Mouse (Mus musculus) c-Kit-positive CD71-positive TER-119-positive erythroid progenitor cells, embryonic 14.5 days (primary cell): ENCODE measurements around the gene Ulk4.
A peak's percentile ranks its signal among the peaks of the same experiment; 100 is the strongest.

ENCODE experiments used
- DNase-seq: peaks from one replicate; pipeline ENCODE4 v3.0.0-alpha.2; 2013; ENCODE audit warnings: low spot score

The Ulk4 gene

DNA sequence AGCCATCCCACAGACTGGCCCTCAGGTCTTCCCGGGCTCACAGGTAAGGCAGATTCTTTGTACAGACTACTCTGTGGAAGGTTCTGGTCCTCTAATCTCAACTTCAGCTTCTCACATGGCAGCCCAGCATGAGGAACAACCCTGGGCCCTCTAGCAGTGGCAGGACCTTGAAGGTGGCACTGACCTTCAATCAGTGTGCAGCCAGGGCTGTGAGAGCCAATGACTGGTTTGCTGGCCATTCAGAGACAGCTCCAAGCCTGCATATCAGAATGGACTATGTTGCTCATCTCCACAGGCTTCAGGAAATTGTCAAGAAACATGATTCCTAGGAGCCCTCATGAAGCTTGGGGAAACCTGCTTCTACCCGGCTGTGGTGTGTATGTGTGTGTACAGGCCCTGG is 302.8 kb downstream of the Ulk4 start:
- DNase-seq = no peak

DNA sequence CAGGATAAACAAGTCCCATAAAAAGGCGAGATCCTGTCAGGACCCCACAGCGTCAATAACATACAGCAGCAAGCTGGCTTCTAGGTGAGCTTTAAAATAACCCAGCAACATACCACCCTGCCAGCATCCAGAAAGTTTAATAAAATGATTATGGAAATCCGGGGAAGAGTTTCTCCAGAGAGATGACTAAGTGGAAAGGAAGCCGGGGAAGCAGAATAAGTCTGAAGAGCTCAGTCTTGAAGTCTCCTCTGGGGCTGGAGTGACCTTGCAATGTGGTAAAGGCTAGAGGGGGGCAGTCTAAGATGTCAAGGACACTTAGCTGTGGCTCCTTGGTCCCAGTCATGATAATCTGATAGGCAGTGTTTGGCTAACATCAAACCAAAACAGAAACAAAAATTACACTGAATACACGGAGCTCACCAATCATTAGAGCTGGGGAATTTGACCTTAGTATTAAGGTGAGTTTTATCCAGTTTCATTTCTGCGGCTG is 303.9 kb downstream of the Ulk4 start:
- no peak for DNase-seq

DNA sequence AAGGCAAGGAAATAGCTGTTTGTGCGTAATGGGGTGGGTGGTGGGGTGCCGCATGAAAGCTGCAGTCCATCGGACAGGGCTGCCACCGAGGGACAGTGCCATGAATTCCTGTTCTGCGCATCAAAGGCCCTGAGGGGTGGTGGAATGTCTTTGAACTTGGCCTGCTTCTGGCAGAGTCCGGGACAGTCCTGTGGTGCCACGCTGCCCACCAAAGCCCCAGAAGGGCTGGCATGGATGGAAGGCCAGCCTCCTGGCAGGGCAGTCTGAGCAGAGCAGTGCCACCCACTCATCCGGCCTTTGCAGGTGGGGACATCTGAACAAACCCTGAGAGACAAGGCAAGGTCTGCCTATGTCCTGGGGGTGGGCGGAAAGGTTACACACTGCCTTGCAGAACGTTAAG is 312.0 kb downstream of the Ulk4 start:
- DNase-seq = no peak

DNA sequence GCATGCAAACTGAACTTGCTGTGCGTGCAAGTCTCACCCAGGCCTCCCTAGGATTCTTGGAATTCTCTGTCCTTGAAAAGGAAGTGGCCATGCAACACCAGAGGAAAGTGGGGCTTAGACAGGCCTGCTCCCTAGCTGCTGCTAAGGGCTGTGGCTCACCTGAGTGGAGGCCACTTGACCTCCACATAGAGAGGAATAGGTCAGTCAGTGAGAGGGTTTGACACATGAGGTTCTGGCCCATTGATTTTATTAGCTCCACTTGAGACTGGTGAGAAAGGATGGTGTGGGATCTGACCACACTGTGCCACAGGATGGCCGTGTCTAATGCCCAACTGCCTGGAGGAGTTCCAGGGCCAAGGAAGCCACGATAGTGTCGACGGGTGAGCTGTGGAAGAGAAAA is 312.8 kb downstream of the Ulk4 start:
- DNase-seq = no peak

DNA sequence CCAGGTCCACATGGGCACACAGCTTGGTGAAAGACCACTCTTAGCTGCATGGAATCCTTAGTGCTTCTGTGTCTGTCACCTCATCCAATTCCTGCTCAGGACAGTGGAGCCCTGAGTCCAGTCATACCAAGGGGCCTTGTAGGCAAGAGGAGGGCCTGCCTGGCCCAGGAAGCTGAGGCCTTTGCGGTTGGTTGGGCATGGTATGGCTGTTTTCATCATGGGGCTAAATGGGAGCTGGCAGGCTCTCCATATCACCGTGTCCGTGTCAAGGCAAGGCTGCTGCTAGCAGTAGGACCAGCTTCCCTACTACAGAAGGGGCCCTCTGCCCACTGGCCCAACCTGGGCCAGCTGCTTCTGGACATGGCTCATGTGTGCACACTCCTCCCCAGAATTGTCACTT is 313.3 kb downstream of the Ulk4 start:
- no peak for DNase-seq

DNA sequence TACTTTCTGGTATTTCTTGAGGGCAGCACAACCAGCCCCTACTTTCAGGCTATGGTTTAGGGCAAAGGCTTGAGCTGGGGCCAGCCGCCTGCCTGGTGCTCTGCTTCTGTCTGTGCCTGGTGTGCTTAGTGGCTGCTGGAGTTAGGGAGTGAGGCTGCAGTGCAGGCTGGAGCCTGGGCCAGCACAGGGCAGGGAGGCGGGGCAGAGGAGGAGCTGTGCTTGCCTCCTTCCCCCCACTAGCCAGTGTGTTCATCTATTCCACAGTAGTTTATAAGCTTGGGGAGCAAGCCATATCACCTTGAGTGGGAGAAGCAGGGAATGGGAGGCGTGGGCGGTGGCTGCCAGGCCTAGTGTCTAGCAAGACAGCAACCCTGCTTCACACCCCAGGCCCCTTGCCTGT is 313.9 kb downstream of the Ulk4 start:
- DNase-seq = no peak

DNA sequence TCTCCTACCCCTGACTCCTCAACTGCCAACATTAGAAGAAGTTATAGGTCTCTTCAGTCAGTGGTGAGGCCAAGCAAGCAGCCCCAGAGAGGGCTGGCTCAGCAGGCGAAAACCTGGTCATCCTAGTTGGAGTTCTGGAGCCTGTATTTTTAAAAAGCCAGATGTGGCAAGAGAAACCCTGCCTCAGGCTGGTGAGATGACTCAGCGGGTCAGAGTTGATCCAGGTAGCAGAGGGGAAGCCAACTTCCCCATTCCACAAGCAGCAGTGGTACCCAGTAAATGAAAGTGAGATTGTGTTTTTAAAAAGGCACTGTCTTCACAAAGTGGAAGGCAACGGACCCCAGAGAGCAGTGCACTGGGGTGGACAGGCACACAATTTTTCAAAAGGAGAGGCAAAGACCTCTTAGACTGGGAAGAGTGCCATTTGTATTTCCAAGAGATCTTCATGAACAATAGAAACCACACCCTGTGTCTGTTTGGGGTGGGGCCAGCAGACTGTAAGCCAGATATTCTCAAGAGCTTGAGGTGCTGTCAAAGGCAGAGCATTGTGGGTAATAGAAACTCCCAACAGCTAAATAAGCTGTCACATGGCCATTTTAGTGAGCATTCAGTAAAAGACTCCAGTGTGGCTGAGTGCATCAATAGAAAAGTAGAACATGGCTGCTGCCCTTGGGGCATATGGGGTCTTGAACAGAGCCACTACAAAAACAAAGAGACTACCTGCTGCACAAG is 314.9 kb downstream of the Ulk4 start:
- peak; percentile 25 for DNase-seq

DNA sequence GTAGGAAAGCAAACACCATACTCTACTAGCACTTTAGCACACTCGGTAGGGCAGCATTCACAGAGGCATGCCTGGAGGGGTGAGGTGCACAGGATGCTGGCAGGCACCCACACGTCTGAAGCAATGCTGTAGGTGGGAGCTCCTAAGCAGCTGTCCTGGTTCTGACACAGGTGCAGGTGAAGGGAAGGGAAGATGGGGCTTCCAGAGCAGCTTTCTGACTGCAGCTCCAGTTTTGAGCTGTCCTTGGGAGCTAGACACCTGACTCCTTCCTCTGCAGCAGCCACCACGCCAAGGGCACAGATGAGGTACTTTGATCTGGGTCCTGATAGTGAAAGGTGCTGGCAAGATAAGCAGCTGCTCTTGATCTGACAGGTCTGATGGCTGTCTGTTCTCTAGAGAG is 315.5 kb downstream of the Ulk4 start:
- DNase-seq = no peak

DNA sequence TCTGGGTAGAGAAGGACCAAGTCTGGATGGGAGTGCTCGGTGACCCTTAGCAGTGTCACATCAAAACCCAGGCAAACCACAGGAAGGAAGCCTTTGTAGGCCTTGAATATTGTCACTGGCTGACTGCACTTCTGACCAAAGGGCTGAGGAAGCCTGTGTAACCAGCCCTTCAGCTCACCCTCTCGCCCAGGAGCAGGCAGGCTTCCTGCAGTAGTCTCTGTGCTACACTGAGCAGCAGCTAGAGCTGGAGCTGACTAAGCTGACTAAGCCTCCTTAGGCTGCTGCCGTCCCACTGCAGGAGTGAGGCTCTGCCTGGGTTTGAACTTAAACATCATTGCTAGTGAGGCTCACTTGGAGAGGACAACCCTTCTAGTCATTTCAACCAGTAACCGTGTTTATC is 316.4 kb downstream of the Ulk4 start:
- no peak for DNase-seq

DNA sequence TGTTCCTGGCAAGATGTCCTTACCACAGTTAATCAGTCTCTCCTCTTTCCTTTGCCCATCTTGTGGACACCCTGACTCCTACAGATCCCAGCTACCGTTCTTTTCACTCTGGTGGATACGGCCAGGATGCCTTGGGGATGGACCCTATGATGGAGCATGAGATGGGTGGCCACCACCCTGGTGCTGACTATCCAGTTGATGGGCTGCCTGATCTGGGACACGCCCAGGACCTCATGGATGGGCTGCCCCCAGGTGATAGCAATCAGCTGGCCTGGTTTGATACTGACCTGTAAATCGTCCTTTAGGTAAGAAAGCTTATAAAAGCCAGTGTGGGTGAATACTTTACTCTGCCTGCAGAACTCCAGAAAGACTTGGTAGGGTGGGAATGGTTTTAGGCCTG is 317.8 kb downstream of the Ulk4 start:
- no peak for DNase-seq

DNA sequence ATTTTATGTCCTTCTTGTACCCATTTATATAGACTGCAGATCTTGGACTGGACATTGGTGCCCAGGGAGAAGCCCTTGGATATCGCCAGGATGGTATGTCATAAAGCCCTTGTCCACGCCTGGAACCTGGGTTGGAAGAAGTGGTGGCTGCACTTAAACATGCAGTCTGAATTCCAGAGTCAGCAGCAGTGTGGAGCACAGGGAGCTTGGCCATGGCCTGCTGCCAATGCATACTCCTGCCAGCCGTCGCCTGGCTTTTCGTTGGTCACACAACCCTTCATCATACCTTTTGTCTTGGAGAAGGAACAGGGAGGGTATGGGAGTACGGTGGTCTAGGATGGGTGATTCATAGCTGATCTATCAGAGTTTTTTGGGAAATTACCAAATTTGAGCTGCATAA is 318.4 kb downstream of the Ulk4 start:
- DNase-seq = no peak

DNA sequence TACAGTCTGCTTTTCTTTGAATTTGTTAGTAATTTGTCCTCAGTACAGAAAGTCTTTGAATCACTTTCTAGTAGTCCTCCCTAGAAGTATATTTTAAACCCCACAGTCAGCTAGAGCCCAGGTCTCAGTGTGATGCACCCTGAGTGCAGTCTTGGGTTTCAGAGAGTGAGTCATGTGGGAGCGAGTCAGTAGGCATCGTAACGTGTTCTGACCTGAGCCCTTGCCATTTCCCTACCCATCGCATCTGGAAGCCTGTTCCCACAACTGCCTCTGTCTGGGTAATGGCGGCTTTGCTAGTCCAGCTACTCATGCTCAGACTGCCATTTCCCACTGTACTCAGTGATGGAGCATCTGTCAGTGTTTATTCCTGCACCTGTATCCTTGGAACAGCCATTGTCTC is 318.9 kb downstream of the Ulk4 start:
- DNase-seq = no peak

DNA sequence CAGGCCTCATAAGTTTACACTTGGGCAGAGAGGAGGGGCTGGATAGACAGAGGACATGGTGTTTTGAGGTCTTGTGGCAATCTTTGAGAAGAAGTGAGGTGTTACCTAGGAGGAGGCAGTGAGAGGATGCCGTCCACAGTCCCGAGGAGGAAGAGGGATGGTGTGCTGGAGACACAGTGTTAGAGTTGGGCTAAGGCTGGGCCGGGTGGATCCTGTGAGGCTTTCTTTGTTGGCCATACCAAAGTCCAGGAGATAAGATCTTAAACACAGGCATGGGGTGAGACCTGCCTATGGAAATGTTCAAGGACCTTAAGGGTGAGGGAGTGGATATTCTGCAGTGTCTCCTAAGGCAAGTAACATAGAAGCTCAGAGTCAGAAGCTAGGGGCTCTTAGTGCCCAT is 325.1 kb downstream of the Ulk4 start:
- DNase-seq = no peak

DNA sequence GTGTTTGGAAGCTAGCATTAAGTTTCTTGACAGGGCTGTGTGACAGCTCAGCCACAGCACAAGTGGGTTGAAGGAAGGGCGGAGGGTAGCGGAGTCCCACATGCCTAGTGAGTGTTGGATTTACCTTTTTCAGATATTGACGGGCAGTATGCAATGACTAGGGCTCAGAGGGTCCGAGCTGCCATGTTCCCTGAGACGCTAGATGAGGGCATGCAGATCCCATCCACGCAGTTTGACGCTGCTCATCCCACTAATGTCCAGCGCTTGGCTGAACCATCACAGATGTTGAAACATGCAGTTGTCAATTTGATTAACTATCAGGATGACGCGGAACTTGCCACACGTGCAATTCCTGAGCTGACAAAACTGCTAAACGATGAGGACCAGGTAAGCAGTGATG is 326.2 kb downstream of the Ulk4 start:
- DNase-seq = no peak

DNA sequence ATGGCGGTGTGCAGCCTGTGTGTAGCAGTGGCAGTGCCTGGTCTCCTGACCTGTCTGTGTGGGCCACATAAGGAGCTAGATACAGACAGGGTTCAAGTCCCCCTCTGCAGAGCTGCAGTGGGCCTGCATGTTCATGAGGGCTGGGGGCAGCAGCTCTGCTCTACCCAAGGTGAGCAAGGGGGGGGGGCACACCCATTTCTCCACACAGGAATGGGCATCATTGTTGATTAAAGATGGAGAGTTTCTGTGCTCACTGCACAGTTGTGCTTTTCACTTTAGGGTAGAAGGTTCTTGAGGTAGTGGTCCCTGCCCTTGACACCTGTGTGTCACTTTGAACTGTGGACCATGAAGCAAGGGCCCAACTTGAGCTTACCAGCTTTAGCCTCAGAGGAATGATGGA is 328.2 kb downstream of the Ulk4 start:
- DNase-seq = no peak

DNA sequence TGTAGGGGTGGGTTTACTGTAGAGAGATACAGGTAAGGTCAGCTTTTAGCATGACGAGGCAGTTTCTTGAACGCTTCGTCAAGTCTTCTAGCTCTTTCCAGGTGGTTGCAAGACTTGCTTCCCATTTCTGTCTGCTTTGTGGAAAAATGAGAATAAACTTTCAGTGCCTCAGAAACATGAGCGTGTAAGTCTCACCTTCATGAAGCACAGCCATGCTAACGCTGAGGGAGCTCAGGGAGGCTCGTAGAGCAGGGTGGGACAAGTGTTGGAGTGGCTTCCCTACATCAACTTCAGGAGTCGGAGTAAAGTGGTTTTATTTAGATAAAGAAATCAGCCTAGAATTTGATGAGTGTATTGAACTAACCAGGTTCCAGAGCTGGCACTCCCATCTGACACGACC is 330.9 kb downstream of the Ulk4 start:
- no peak for DNase-seq

DNA sequence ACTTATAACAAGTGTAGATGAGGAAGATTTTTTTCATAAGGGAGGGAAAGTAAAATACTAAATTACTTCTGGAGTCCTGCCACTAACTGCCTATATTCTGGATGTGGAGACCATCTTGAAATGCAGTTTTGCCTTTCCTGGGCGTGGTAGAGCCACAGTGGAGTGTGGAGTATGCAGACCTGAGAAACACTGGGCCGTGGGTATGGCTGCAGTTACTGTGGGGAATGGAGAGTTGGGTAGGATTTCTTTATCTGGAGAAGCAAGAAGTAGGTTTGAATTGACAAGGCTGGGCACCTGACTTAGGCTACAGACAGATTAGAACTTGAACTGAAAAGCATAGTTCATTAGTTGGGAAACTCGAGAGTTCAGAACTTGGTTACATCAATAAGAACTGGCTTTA is 332.8 kb downstream of the Ulk4 start:
- DNase-seq = no peak

DNA sequence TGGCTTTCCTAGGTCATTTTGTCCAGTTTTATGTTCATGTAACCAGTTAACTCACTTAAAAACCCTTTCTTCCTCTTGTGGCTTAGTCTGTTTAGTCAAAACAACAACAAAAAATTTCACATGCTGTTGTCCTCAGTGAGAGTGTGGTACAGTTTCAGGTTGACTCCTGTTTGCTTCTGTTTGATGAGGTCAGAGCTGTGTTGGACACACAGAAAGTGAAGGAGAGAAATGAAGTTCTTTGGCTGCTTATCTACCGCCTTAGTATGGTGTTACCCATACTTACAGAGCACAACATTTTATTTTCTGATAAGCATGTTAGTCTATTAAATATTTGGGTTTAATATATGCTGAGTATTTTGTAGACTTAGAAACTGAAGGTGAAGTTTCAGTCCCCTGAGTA is 333.2 kb downstream of the Ulk4 start:
- no peak for DNase-seq

DNA sequence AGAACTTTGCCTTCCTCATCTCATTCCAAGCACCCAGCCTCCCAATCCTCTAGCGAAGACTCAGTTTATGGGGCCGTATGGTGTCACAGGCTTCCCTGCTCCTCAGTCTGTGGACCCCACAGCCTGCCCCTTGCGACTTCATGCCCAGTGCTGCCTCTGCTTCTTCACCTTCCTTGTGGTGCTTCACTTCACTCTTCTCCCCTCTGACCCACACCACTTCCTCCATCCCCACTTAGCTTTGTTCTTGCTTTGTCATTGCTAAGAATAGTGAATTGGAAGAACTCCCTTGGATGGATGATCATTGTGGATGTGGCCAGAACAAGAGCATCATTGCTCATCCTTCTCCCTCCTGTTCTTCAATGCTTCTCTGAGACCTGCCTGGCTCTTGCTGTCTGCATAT is 336.1 kb downstream of the Ulk4 start:
- no peak for DNase-seq

DNA sequence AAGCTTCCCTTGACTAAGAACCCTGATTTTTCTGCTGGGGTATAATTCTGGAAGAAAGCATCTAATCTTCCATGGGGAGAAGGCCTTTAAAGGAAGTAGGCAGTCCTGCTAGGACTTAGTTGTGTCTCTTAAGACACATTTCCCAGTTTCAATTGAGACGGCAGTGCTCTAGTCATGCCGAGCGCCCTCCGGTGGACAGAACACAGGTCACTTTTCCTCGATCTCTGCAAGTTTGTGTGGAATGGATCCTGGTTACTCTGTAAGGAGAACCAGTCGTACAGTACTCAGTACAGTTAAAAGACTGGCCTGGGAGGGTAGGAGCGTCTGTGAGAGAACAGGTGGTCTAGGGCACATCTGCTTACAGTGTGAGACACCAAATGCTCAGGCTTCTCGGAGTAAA is 340.6 kb downstream of the Ulk4 start:
- DNase-seq = peak; percentile 58

DNA sequence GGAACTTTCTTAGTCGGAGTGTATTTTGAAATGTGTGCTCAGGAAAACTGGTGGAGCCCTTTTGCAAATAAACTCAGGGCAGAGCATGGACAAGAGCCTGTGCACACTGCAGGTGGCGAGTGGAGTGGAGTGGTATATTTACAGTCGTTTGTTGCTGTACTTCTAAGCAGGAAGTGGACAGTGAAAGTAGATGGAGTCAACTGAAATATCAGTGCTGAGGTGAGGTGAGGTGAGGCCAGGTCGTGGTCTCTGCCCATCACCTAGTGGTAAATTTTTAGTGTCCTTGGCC is 341.4 kb downstream of the Ulk4 start:
- DNase-seq = no peak

DNA sequence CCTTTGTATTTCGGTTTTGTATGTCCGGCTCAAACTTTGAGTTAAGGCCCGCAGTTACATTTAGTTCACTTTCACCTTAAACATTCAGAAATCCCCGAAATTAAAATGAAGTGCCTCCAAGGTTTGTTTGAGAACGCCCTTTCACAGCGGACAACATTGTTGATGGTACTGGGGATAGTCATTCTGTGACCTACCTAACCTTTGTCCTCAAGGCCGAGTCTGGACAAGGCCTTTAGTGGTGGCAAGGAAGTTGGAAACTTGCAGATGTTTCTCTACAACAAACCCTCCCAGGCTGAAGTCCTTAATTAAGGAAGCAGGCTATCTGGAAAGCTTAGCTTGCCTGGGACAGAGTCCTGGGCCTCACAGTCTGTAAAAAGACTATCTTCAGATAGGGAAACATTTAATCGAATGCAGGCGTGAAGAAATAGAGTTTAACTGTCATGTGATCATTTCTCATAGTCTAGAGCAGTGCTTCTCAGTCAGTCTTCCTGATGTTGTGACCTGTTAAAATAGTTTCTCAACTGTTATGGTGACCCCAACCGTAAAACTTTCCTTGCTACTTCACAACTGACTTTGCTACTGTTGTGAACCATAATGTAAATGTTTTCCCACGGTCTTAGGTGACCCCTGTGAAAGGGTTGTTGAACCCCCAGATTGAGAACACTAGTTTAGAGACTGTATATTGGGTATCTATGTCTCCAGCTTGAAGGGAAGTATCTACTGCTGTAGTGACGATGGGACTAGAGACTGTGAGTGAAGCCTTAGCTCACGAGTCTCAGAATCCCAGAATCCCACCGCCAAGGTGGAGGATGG is 342.0 kb downstream of the Ulk4 start:
- DNase-seq = peak; percentile 41

DNA sequence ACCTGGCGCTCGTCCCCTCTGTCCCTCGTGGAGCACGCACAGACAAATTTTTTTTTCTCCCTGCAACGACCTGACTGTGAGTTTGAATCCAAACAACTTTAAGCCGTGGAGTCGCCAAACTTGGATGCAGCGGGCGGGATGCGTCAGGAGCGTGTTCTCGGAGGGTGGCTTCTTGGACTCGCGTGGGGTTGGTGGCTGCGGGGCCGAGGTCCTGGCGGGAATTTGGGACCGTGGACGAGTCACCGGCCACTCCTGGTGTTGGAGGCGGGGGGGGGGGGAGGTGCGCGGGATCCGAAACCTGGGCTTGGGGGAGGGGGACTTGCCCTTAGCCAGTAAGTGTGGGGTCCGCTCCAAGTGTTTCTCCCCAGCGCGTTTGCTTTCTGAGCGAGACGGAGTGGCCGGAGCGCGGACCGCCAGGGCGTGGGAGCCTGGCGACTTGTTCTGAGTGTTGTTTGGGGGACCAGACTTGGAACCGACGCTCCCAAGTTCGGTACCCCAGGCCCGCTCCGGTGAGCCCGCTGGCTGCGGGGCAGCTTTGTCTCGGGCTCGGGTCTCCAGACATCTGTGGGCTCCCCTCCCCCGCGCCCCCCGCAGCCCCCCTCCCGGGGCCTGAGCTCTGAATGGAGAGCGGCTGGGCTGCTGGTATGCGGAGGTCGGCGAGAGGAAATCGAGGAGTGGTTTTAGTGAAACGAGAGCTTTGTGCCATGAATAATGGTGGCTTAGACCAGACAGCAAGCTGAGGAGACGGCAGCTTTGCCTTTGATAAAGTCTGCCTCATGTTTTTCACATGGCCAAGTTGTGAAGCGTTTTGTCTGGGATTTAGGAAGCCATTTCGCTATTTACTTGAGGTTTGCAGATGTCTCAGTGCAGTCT is 342.9 kb downstream of the Ulk4 start:
- DNase-seq = peak; percentile 22
